Mouse (Mus musculus) bone marrow macrophage, adult 2 months (primary cell): ENCODE data around the gene Rrp8.
"Not testable (repeated sequence)": the region's sequence is repeated elsewhere in the genome, so short reads cannot be mapped to it uniquely, and the experiment has no call there.

Experiments used
- CTCF ChIP-seq: IDR thresholded peaks from 2 replicates; pipeline ENCODE4 v1.5.1; 2012; ENCODE audit warnings: low read depth, mild to moderate bottlenecking, low read length, moderate library complexity
- POLR2A ChIP-seq: IDR thresholded peaks from 2 replicates; pipeline ENCODE4 v1.6.1; 2012; ENCODE audit warnings: mild to moderate bottlenecking, low read depth, low read length, borderline replicate concordance

GRCm38 (mm10) chr7:105742539-105743215 lies 5.5 kb upstream of the Rrp8 start:
- TF ChIP-seq POLR2A, CTCF: not testable (repeated sequence)
